Mouse (Mus musculus) cerebellum, postnatal 25 days (tissue): Measurements from ENCODE around the gene Nxt1.
A peak's percentile ranks its signal among the peaks of the same experiment; 100 is the strongest.

Source experiments
- DNase-seq, 2 experiments: peaks; one replicate each; pipeline ENCODE4 v3.0.0; 2021; ENCODE audit warnings: mixed read lengths in 2 of 2

Nxt1 gene

GRCm38 (mm10) chr2:148672199-148673096 is at the start of gene Nxt1:
Nxt1 (plus strand) TSS chr2:148672601.
- peak; percentile 99 to 100 for DNase-seq

- DNase-seq: no peak
These were observed 49.3 kb upstream of the Nxt1 start for GRCm38 (mm10) chr2:148623067-148623466.

GRCm38 (mm10) chr2:148624484-148624883 is 47.9 kb upstream of the Nxt1 start:
- no peak for DNase-seq

- DNase-seq: peak in 1 of 2 experiments; percentile 4
These were observed 45.4 kb upstream of the Nxt1 start for GRCm38 (mm10) chr2:148627011-148627471.

GRCm38 (mm10) chr2:148631011-148631410 is 41.4 kb upstream of the Nxt1 start:
- no peak for DNase-seq

GRCm38 (mm10) chr2:148631602-148632001 is 40.8 kb upstream of the Nxt1 start:
- no peak for DNase-seq

GRCm38 (mm10) chr2:148634466-148634865 is 37.9 kb upstream of the Nxt1 start:
- DNase-seq: no peak

- no peak for DNase-seq
These were observed 29.6 kb upstream of the Nxt1 start for GRCm38 (mm10) chr2:148642610-148643370.

GRCm38 (mm10) chr2:148644421-148645000 is 27.9 kb upstream of the Nxt1 start:
- no peak for DNase-seq

GRCm38 (mm10) chr2:148650587-148651357 is 21.6 kb upstream of the Nxt1 start:
- no peak for DNase-seq

- peak; percentile 39 to 70 for DNase-seq
These were observed 17.4 kb upstream of the Nxt1 start for GRCm38 (mm10) chr2:148654961-148655360.

GRCm38 (mm10) chr2:148663458-148663857 is 8.9 kb upstream of the Nxt1 start:
- DNase-seq: no peak

GRCm38 (mm10) chr2:148677801-148678200 is 5.4 kb downstream of the Nxt1 start:
- DNase-seq: peak; percentile 54 to 69

- no peak for DNase-seq
These were observed 6.9 kb downstream of the Nxt1 start for GRCm38 (mm10) chr2:148679346-148679745.

GRCm38 (mm10) chr2:148680775-148681291 is 8.4 kb downstream of the Nxt1 start, which contains the start of gene Gzf1:
Gzf1 (plus strand) TSS chr2:148681023.
- peak; percentile 99 to 100 for DNase-seq

- peak in 1 of 2 experiments; percentile 61 for DNase-seq
These were observed 9.1 kb downstream of the Nxt1 start for GRCm38 (mm10) chr2:148681461-148681891.

- no peak for DNase-seq
These were observed 10.6 kb downstream of the Nxt1 start for GRCm38 (mm10) chr2:148683031-148683430.

- no peak for DNase-seq
These were observed 12.6 kb downstream of the Nxt1 start for GRCm38 (mm10) chr2:148684972-148685371.

- DNase-seq: no peak
These were observed 13.3 kb downstream of the Nxt1 start for GRCm38 (mm10) chr2:148685709-148686108.

- no peak for DNase-seq
These were observed 14.5 kb downstream of the Nxt1 start for GRCm38 (mm10) chr2:148686862-148687261.

GRCm38 (mm10) chr2:148687971-148688370 is 15.6 kb downstream of the Nxt1 start:
- DNase-seq: no peak
